Mouse (Mus musculus) heart, postnatal 14 days (tissue): Measurements from ENCODE around the gene Ube2m. TPM values are rescaled to one million over a fixed set of nuclear protein-coding genes. Genes with fewer than 3 reads are reported as not detected.

Experiments
- DNase-seq, 2 experiments: peaks; one replicate each; pipeline ENCODE4 v3.0.0; 2021 to 2022
- intact Hi-C: fragments of 180-260 bp; cut with DNase I; formaldehyde crosslinking; loops from one replicate; pipeline ENCODE4 v1.15.1; 2025
- total RNA-seq, 2 experiments: library from RNA; stranded (reverse); gene quantifications; 2 replicates each; pipeline ENCODE4 v1.2.3; 2021

The Ube2m gene
- total RNA-seq, 2 experiments from 2014 or later, result 179 TPM

DNA sequence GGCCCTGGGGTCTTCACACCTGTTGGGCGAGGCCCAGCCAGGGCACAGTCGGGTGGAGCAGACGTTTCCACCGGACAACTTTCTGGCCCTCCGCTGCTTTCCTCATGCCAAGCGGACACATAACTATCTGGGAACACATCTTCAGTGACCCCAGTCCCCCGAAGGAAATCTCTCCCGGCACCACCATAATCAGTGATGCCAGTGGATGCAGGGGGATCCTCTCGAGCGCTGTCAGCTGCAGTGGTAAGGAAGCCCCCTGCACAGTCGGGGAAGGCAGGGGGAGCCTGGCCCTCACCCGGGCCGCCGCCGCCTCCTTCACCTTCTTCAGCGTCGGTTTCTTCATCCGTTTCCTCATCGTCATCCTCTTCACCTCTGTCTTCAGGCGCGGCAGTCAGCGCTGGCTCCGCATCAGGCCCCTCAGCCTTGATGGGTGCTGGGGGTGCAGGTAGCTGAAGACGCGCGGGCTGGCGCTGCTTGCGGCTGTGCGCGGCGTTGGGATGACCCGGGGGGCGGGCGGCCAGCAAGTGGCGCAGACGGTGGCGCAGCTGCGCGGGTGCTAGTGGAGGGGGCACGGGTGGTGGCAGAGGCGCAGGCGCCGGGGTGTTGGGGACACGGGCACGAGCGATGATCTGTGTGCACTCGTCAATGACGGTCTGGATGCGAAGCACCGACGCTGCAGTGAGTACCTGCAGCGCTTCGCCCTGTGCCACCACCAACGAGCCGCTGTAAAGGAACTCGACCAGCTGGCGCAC lies 30.6 kb downstream of the Ube2m start:
- intact Hi-C loops, result loop anchor here (2.0 kb wide), 1 partner anchor 97 kb away; no protein-coding TSS in a partner anchor

DNA sequence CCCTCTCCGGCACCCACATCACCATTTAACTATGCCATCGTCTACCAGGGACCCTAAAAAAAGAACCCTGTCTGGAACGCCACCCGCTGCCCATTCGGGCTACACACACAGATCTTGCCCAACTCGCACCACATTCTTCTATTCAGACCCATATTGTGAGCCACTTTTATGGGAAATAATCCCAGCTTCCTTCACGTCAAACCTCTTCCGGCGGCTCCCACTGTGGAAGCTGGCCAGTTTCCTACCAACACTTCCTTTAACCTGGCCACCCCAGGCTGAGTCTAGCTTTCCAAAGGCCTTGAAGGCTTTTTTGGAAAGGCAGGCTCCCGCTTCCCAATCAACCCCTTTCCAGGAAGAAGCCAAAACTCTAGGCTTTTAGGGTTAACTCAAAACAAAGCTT lies 31.5 kb downstream of the Ube2m start:
- intact Hi-C loops, result no loop called here
- no peak for DNase-seq

More for the DNA sequence above, 30.6 kb downstream of the Ube2m start:
- no peak for DNase-seq

DNA sequence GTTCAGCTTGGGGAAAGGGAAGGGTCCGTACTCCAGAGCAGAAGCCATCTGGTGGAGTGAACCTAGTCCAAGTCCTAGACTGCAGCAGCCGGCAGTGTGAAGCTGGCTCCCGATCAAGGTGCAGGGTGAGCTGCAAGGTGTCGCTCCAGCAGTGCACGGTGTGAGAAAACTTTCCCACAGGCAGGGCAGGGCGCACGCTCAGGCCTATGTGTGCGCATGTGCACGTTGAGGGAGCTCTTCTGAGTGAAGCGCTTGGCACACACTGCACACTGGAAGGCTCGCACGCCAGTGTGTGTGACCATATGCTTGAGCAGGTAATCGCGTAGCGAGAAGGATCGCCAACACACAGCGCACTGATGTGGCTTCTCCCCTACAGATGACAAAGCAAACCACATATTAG lies 32.1 kb downstream of the Ube2m start:
- intact Hi-C loops, result no loop called here
- DNase-seq, result no peak

DNA sequence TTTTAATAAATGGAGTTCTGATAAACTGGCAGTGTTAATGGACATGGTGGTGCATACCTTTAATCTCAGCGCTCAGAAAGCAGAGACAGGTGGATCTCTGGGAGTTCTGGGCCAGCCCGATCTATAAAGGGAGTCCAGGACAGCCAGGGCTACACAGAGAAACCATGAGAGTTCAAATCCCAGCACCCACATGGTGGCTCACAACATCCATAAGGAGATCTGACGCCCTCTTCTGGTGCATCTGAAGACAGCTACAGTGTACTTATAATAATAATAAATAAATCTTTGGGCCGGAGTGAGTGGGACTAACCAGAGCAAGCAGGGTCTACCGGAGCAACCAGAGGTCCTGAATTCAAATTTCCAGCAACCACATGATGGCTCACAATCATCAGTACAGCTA lies 34.7 kb downstream of the Ube2m start:
- intact Hi-C loops, result no loop called here
- no peak for DNase-seq

DNA sequence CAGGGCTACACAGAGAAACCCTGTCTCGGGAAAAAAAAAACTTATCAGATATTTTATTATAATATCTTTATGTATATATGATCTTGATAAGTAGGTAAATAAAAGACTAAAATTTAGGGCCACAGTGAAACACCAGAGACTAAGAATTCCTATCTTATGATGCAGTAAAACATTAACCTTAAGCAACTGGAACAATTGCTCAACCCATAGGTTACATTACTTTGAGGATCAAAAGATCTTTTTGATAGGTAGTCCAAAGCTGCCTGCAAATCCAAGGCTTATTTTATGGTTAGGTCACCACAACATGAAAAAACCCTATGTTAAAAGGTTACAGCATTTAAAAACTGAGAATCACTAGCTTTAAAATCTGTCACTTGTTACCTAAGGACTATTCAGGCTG lies 36.5 kb downstream of the Ube2m start:
- intact Hi-C loops, result no loop called here
- DNase-seq, result no peak

DNA sequence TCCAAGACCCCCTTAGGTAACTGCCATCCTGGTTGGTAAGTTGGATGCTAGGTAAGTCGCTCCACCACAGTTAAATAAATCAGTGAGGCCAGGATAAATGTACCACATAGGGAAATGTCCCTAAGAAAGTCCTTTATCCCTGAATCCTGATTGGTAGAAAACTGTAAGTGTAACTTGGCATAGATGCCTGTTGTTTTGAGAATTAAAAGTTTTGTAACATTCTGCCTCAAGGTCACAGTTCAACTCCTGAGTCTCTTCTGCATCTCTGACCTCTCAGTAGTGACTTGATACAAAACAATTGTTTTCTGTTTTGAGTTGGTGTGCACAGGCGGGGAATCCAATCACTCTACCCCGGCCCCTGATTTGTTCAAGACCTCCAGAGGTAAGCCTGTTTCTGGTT lies 39.2 kb downstream of the Ube2m start, which contains the start of gene Trim28:
TSS of gene Trim28 (plus strand) at position 264 of the 400 bp plus-strand sequence.
- intact Hi-C loops, result no loop called here
- DNase-seq, result no peak

DNA sequence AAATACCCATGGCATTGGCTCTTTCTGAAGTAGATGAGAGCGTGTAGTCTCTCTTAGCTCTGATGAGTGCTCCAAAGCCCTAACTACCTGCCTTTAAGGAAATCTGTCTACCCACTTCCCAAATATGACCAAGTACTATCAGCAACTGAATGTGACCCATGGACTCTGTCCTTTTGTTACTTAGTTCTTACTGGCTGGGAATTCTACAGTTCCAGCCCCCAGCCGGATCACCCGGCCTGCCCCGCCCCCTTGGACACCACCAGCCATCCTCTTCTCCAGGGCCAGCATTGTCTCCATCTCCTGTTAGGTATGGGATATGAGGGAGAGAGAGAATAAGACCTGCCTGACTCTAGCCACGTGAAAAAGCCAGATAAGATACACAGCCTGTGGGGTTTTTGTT lies 40.0 kb downstream of the Ube2m start, which contains the start of gene Slc27a5:
TSS of gene Slc27a5 (minus strand) at position 140 of the 400 bp plus-strand sequence.
- DNase-seq, result no peak
- intact Hi-C loops, result no loop called here

DNA sequence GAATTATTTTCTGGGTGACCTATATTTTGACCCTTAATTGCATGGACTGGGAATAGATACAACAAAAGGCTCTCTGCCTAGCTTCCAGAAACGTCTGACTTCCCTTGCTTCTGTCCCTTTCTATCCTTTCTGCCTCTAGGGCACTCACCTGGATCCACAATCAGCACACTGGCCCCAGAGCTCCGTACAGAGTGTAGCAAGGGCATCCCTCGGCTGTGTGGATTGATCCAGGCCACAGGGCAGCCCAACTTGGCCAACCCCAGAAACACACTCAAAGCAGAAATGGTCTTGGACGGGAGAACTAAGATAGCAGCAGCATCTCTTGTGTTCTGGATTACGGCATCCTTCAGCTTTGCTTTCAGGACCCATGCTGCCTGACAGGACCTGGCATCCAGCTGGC lies 40.8 kb downstream of the Ube2m start:
- no peak for DNase-seq
- intact Hi-C loops, result no loop called here

DNA sequence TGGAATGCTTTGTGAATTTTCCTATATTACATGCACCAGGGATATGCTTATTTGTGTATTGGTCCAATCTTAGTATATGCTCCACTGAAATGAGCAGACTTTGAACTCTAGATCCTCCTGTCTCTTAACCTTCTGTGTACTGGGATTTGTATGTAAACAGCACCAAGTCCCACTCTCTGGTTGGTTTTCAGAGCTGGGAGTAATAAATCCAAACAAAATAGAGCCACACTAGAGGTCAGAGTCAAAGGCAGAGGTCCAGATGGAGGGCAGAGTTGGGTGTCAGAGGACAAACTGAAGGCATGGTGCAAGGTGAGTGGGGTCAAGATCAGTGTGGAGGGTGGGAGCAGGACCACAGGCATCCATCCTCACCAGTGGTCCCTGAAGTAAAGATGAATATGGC lies 42.2 kb downstream of the Ube2m start:
- intact Hi-C loops, result no loop called here

DNA sequence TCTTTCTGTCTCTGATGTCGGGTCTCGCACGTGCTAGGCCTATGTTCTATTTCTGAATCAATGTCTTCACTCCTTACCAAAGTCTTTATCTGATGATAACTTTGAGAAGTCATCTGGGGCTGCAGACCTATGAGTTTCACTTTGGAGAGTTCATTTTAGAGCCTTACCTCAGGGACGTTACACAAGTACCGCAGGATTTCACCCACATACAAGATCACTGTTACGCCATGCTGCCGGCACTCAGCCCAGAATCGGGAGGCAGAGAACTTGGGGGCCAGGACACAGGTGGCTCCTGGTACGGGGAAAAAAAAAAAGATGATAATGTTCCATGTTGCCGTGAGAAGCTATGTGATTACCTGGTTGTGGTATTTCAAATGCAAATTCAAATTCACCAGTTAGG lies 44.9 kb downstream of the Ube2m start:
- intact Hi-C loops, result no loop called here
- no peak for DNase-seq

More for the DNA sequence above, 42.2 kb downstream of the Ube2m start:
- no peak for DNase-seq

DNA sequence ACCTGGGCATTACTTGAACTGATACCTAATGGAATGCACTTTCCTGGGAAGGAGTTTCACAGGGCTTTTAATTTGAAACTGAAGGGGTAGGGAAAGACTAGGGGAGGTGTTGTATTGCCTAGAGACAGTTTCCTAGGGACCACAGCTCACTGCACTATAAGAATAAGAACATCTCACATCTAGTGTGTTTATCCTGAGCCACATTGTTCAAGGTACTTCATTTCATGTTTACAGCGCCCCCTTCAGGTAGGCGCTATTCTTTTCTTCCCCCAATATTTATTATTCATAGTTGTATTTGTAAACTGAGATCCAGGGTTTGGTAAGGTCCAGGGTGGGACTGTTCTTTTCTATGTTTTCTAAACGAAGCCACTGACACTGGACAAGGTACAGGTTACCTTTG lies 45.9 kb downstream of the Ube2m start:
- DNase-seq, result peak; percentile 18 to 53
- intact Hi-C loops, result no loop called here

DNA sequence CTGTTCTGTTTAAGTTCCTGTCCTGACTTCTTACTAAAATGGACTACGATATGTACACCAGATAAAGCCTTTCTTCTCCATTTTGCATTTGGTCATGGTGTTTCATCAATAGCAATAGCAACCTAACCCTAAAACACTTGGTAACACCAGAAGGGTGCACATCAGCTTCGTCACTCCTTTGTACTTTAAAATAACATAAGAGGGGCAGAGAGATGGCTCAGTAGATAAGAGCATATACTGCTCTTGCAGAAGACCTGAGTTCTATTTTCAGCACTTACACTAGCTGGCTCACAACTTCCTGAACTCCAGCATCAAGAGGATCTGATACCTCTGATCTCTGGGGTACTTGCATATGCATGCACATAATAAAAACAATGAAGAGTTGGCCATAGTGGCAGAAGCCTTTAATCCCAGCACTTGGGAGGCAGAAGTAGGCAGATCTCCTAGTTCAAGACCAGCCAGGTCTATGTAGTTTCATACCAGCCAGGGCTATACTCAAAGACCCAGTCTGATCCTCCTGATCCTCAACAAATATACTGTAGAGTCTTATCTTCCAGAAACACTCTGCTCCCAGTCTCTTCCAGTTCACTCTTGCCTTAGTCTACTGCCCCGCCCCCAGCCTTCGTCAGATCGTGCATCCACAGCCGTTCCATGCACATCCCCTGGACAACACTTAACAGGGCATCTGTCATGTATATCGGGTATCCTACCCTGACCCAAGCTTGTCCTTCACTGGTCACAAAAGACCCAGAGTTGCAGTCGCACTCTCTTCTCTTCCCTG lies 50.5 kb downstream of the Ube2m start:
- intact Hi-C loops, result no loop called here
- DNase-seq, result no peak

DNA sequence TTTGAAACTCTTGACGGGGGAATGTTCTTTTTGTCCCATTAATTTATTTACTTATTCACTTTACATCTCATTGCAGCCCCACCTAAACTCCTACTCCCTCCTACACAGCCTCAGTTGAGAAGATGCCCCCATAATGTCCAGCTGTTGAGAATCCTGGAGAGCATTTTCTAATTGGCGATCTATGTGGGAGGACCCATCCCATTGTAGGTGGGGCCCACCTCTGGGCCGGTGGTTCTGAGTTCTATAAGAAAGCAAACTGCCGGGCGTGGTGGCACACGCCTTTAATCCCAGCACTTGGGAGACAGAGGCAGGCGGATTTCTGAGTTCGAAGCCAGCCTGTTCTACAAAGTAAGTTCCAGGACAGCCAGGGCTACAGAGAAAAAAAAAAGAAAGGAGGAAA lies 51.2 kb downstream of the Ube2m start:
- DNase-seq, result no peak
- intact Hi-C loops, result no loop called here

DNA sequence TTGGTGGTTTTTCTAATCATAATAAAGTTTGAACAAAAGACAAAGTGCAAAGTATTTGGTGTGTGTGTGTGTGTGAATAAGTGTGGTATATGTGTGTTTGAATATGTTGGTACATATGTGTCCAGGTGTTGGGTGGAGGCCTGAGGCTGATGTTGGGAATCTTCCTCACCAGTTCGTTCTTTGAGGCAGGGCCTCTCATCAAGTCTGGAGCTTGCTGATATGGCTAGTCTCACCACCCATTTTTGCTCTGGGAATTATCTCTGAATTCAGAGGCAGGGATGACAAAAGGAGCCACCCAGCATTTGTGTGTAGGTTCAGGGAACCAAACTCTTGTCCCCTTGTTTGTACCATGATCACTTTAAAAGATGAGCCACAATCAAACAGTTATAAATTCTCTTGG lies 52.4 kb downstream of the Ube2m start:
- intact Hi-C loops, result no loop called here
- no peak for DNase-seq

Other genes with a start within 250 kb of the Ube2m start
- gene Zscan18, start 234.6 kb downstream of the Ube2m start, total RNA-seq, result 1 to 10 TPM; 1.4 TPM
- gene Zfp329, start 219.4 kb downstream of the Ube2m start, total RNA-seq, result 1 to 10 TPM; 8.6 to 9.3 TPM
- gene Zfp110, start 203.5 kb downstream of the Ube2m start, total RNA-seq, result 10 to 100 TPM; 15.1 to 17.3 TPM
- gene Zfp128, start 157.1 kb downstream of the Ube2m start, total RNA-seq, result 1 to 10 TPM; 3.9 to 4.0 TPM
- 1 to 10 TPM; 6.6 to 6.8 TPM for gene Zscan22, start 140.5 kb downstream of the Ube2m start, total RNA-seq
- 100 to 1,000 TPM; 536 to 584 TPM for gene Rps5, start 116.0 kb downstream of the Ube2m start, total RNA-seq
- gene Rnf225, start 110.9 kb downstream of the Ube2m start, total RNA-seq, result under 1 TPM; 0.22 to 0.29 TPM
- gene Zfp324, start 72.4 kb downstream of the Ube2m start, total RNA-seq, result 1 to 10 TPM; 4.1 to 4.5 TPM
- 1 to 10 TPM; 2.6 to 3.3 TPM for gene Zfp446, start 60.4 kb downstream of the Ube2m start, total RNA-seq
- not detected for gene Slc27a5, start 40.1 kb downstream of the Ube2m start, total RNA-seq
- gene Trim28, start 39.2 kb downstream of the Ube2m start, total RNA-seq, result 100 to 1,000 TPM; 115 TPM
- gene Zbtb45, start 28.2 kb downstream of the Ube2m start, total RNA-seq, result 1 to 10 TPM; 8.4 to 9.2 TPM
- 100 to 1,000 TPM; 129 to 130 TPM for gene Chmp2a, start 3.5 kb downstream of the Ube2m start, total RNA-seq
- gene Mzf1, start 16.5 kb upstream of the Ube2m start, total RNA-seq, result 1 to 10 TPM in 1 of 2 experiments, under 1 TPM in 1; 0.73 to 1.0 TPM
- not detected for gene Vmn1r85, start 56.9 kb upstream of the Ube2m start, total RNA-seq
- gene Vmn1r86, start 81.6 kb upstream of the Ube2m start, total RNA-seq, result not detected
- gene Vmn1r87, start 101.9 kb upstream of the Ube2m start, total RNA-seq, result not detected
- under 1 TPM; 0.07 TPM for gene Vmn1r88, start 121.3 kb upstream of the Ube2m start, total RNA-seq
- not detected for gene Vmn1r89, start 174.7 kb upstream of the Ube2m start, total RNA-seq
- 1 to 10 TPM; 4.9 to 7.0 TPM for gene Lig1, start 239.0 kb upstream of the Ube2m start, total RNA-seq
- gene Zswim9, start 240.4 kb upstream of the Ube2m start, total RNA-seq, result 1 to 10 TPM; 5.9 to 6.4 TPM